Mouse (Mus musculus): ENCODE data around the gene Svs3a. TPM values are rescaled to one million over a fixed set of nuclear protein-coding genes. Genes with fewer than 3 reads are reported as not detected.

Svs3a gene
- polyA plus RNA-seq (2021; fragmentation: Nextera tagmentation), result not detected in 2 replicates
- long read RNA-seq, experiment 1, result 0 reads
- long read RNA-seq, experiment 2, result 0 reads

DNA sequence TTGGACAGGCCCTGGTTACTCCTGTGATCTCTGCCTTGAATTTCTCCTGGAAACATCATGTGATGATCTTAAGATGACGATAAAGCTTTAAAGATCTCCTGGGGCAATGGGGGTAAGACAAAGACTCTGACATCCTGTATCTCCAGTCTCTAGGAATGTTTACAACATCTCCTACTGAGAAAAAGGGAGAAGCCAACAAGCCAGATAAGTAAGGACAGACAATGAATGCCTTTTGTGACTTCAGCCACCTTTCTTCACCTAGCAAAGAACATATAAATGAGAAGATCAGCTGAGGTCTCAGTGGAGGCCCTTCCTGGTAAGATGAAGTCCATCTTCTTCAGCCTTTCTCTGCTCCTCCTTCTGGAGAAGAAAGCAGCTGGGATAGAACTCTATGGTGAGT is at the start of gene Svs3a:
Gene Svs3a (plus strand): TSS at position 301 of the 400 bp plus-strand sequence.

DNA sequence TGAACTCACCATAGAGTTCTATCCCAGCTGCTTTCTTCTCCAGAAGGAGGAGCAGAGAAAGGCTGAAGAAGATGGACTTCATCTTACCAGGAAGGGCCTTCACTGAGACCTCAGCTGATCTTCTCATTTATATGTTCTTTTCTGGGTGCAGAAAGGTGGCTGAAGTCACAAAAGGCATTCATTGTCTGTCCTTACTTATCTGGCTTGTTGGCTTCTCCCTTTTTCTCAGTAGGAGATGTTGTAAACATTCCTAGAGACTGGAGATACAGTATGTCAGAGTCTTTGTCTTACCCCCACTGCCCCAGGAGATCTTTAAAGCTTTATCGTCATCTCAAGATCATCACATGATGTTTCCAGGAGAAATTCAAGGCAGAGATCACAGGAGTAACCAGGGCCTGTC is 32.5 kb upstream of the Svs3a start, which contains the start of gene Svs3b:
Gene Svs3b (minus strand): TSS at position 101 of the 400 bp plus-strand sequence.

DNA sequence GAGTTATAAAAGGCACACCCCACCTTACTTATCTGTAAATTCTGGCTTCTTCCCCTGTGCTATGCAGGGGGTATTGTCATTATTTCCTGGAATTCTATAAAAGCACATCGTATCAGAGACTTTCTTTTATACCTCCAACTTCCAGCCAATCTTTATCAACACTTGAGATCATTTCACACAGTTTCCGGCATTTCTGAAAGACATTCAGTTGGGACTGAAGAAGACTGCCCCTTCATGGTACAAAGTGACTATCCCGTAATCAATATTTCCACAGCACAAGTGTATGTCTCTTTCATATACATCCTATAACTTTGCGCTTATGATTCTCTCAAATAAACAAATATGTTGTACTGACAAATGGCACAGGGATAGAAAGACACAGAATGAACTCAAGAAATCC is 10.7 kb upstream of the Svs3a start, which contains the start of gene Svs4:
Gene Svs4 (minus strand): TSS at position 101 of the 400 bp plus-strand sequence.

DNA sequence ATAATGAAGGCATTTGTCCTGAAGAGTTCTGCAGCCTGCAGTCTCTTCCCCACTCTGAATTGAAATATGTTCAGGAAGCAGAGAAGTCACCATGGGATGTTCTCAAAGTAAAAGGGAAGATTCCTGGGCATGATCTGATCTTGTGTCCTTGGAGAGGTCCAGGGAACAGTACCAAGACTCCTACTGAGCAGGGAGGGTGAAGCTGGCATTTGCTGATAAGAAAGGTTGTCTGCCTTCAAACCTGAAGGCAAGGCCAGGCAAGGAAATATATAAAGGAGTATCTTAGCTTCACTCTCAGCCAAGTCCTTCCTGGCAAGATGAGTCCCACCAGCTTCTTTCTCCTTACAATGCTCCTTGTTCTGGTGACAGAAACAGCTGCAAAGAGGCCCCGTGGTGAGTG is 27.4 kb downstream of the Svs3a start, which contains the start of gene Svs6:
Gene Svs6 (plus strand): TSS at position 301 of the 400 bp plus-strand sequence.

DNA sequence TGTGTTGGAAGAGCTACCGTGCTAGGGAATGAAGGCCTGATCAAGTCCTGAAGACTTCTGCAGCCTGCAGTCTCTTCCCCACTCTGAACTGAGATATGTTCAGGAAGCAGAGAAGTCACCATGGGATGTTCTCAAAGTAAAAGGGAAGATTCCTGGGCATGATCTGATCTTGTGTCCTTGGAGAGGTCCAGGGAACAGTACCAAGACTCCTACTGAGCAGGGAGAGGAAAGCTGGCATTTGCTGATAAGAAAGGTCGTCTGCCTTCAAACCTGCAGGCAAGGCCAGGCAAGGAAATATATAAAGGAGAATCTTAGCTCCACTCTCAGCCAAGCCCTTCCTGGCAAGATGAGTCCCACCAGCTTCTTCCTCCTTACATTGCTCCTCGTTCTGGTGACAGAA is 43.4 kb downstream of the Svs3a start, which contains the start of gene Svs5:
Gene Svs5 (plus strand): TSS at position 301 of the 400 bp plus-strand sequence.

Other genes with a start within 250 kb of the Svs3a start
- 13.3 and 21.5 TPM in 2 replicates for gene Stk4, start 218.9 kb upstream of the Svs3a start, polyA plus RNA-seq (2021; fragmentation: Nextera tagmentation)
- 105 and 112 TPM in 2 replicates for gene Tomm34, start 218.1 kb upstream of the Svs3a start, polyA plus RNA-seq (2021; fragmentation: Nextera tagmentation)
- 6.0 and 9.7 TPM in 2 replicates for gene Kcns1, start 118.2 kb upstream of the Svs3a start, polyA plus RNA-seq (2021; fragmentation: Nextera tagmentation)
- gene Wfdc5, start 106.5 kb upstream of the Svs3a start, polyA plus RNA-seq (2021; fragmentation: Nextera tagmentation), result not detected in 2 replicates
- gene Wfdc12, start 98.7 kb upstream of the Svs3a start, polyA plus RNA-seq (2021; fragmentation: Nextera tagmentation), result not detected in 2 replicates
- not detected in 2 replicates for gene Wfdc15a, start 89.1 kb upstream of the Svs3a start, polyA plus RNA-seq (2021; fragmentation: Nextera tagmentation)
- not detected in 2 replicates for gene Wfdc15b, start 67.6 kb upstream of the Svs3a start, polyA plus RNA-seq (2021; fragmentation: Nextera tagmentation)
- gene Svs2, start 50.8 kb upstream of the Svs3a start, polyA plus RNA-seq (2021; fragmentation: Nextera tagmentation), result not detected in 2 replicates
- not detected in 2 replicates for gene Svs3b, start 32.6 kb upstream of the Svs3a start, polyA plus RNA-seq (2021; fragmentation: Nextera tagmentation)
- not detected in 2 replicates for gene Svs4, start 10.8 kb upstream of the Svs3a start, polyA plus RNA-seq (2021; fragmentation: Nextera tagmentation)
- gene Svs6, start 27.5 kb downstream of the Svs3a start, polyA plus RNA-seq (2021; fragmentation: Nextera tagmentation), result not detected in 2 replicates
- gene Svs5, start 43.5 kb downstream of the Svs3a start, polyA plus RNA-seq (2021; fragmentation: Nextera tagmentation), result not detected in 2 replicates
- 0.40 TPM in 1 of 2 replicates, not detected in the other for gene Slpi, start 99.8 kb downstream of the Svs3a start, polyA plus RNA-seq (2021; fragmentation: Nextera tagmentation)
- gene Rbpjl, start 113.9 kb downstream of the Svs3a start, polyA plus RNA-seq (2021; fragmentation: Nextera tagmentation), result 0.16 and 0.23 TPM in 2 replicates
- gene Matn4, start 115.9 kb downstream of the Svs3a start, polyA plus RNA-seq (2021; fragmentation: Nextera tagmentation), result 3.8 and 3.9 TPM in 2 replicates
- gene Sdc4, start 154.6 kb downstream of the Svs3a start, polyA plus RNA-seq (2021; fragmentation: Nextera tagmentation), result 156 and 202 TPM in 2 replicates
- gene Sys1, start 167.7 kb downstream of the Svs3a start, polyA plus RNA-seq (2021; fragmentation: Nextera tagmentation), result 99.5 and 102 TPM in 2 replicates
- 4.3 and 26.7 TPM in 2 replicates for gene Gm20458, start 171.7 kb downstream of the Svs3a start, polyA plus RNA-seq (2021; fragmentation: Nextera tagmentation)
- not detected in 2 replicates for gene Trp53tg5, start 184.5 kb downstream of the Svs3a start, polyA plus RNA-seq (2021; fragmentation: Nextera tagmentation)
- gene Dbndd2, start 196.8 kb downstream of the Svs3a start, polyA plus RNA-seq (2021; fragmentation: Nextera tagmentation), result 233 and 239 TPM in 2 replicates
- 43.3 and 44.2 TPM in 2 replicates for gene Pigt, start 208.3 kb downstream of the Svs3a start, polyA plus RNA-seq (2021; fragmentation: Nextera tagmentation)

Measured in left cerebral cortex, adult 6 months (tissue).